18 mouse cellular contexts compared by ENCODE assay signal in genomic region chr11:102401898-102402500, GRCm38 (mm10). TPM values are rescaled to one million over a fixed set of nuclear protein-coding genes. Genes with fewer than 3 reads are reported as not detected.
DNase-seq lines count a peak whose midpoint lies in the region; ATAC-seq and TF ChIP-seq lines count a peak whose summit lies in the region.
"Had no signal": no experiment of that assay in that cellular context is flagged by ENCODE, and none has a peak within 500 bp of the region (broad histone marks: within the 10 kb centered on the region; RNA-seq: fewer than 3 reads in every experiment).

No protein-coding gene starts in this region.

- dilution Hi-C loops in CH12.LX (cut with MboI; ENCODE audit: extremely low pct_ligation_motif_present, extremely low pct_unique_long_range_greater_than_20kb, low sequenced_read_pairs), result loop anchor here (25.0 kb wide), 1 partner anchor 90 kb away; the partner anchor contains the start of gene Ubtf

- TF ChIP-seq POLR2A in liver, adult 2 months (IDR thresholded peaks at IDR 0.05; ENCODE audit: extremely low read depth, insufficient read depth, low read length), result 0 out of 2 replicates have a peak, but pooled peaks have one; percentile 7
- TF ChIP-seq POLR2A in CH12.LX (IDR thresholded peaks at IDR 0.05; ENCODE audit: low read depth, low read length), result peak; percentile 26; the same call in 1 of the 2 replicates
- TF ChIP-seq POLR2A in cortical plate, adult 2 months (IDR thresholded peaks at IDR 0.05; ENCODE audit: extremely low read depth, insufficient read depth, low read length), result 0 out of 2 replicates have a peak, but pooled peaks have one; percentile 26

- H3K4me1 ChIP-seq in liver, adult 2 months (ENCODE audit: control insufficient read depth, insufficient read depth, low read length), result peaks cover 16% of the 10 kb centered on the region; the same call in 1 of the 2 replicates
- peaks cover 26% of the 10 kb centered on the region for H3K4me1 ChIP-seq in liver, postnatal 0 days (ENCODE audit: insufficient read depth)
- H3K4me1 ChIP-seq in CH12.LX (ENCODE audit: control insufficient read depth in 1 of 2, insufficient read depth in 2 of 2), result peaks cover 8 to 29% of the 10 kb centered on the region in 2 experiments
- peaks cover 8% of the 10 kb centered on the region for H3K4me1 ChIP-seq in cortical plate, adult 2 months (ENCODE audit: control insufficient read depth, insufficient read depth, low read length)
- H3K4me1 ChIP-seq in forebrain, embryonic 14.5 days (ENCODE audit: control insufficient read depth, insufficient read depth, low read length), result peaks cover 23% of the 10 kb centered on the region

- no peak for TF ChIP-seq RAD21 in CH12.LX (IDR thresholded peaks at IDR 0.05; ENCODE audit: low read depth, low read length)

- H3K4me3 ChIP-seq in liver, adult 2 months (ENCODE audit: insufficient read depth, low read depth, low read length), result no peak overlapping the region
- no peak overlapping the region for H3K4me3 ChIP-seq in liver, postnatal 0 days (ENCODE audit: low read depth, low read length)
- no peak overlapping the region for H3K4me3 ChIP-seq in CH12.LX (replicated peaks in 1 of 3; ENCODE audit: low read depth in 2 of 3, low read length in 2 of 3, poor library complexity in 1 of 3)
- no peak overlapping the region for H3K4me3 ChIP-seq in cortical plate, adult 2 months (ENCODE audit: insufficient read depth, low read length)
- no peak overlapping the region for H3K4me3 ChIP-seq in forebrain, embryonic 14.5 days (ENCODE audit: low read depth, low read length)
- H3K4me3 ChIP-seq: limb, embryonic 10.5 days; midbrain, embryonic 15.5 days; stomach, embryonic 15.5 days had no signal

- TF ChIP-seq CTCF in liver, adult 2 months (IDR thresholded peaks at IDR 0.05; ENCODE audit: low read depth, low read length), result no peak
- TF ChIP-seq CTCF in liver, postnatal 0 days (IDR thresholded peaks at IDR 0.05; ENCODE audit: low read depth), result no peak
- no peak for TF ChIP-seq CTCF in CH12.LX (conservative IDR thresholded peaks at IDR 0.05 in 1 of 2, IDR thresholded peaks at IDR 0.05 in 1 of 2; ENCODE audit: low read depth in 2 of 2, low read length in 2 of 2)
- TF ChIP-seq CTCF in cortical plate, adult 2 months (IDR thresholded peaks at IDR 0.05; ENCODE audit: extremely low read depth, insufficient read depth, low read length), result no peak

- ATAC-seq in liver, postnatal 0 days, result no peak
- no peak for ATAC-seq in forebrain, embryonic 14.5 days
- ATAC-seq: activated CD4-positive, CD25-positive, alpha-beta regulatory T cell, adult 4 months; forebrain, postnatal 0 days; intestine, postnatal 0 days; midbrain, embryonic 15.5 days had no signal

- peak; percentile 35 for DNase-seq in cerebellum, adult 8-10 months
- DNase-seq in cerebellum, postnatal 4 days (ENCODE audit: low spot score in 2 of 2), result no peak
- no peak for DNase-seq in liver, adult 2 months (ENCODE audit: extremely low read depth, low read depth, low spot score)
- DNase-seq in liver, postnatal 0 days, result no peak
- no peak for DNase-seq in CH12.LX (ENCODE audit: extremely low read depth)
- no peak for DNase-seq in forebrain, embryonic 14.5 days (ENCODE audit: low spot score)
- DNase-seq: forebrain, postnatal 0 days; gastrocnemius, postnatal 14 days; heart, postnatal 36 days had no signal

- H3K9ac ChIP-seq in liver, adult 2 months (ENCODE audit: low read depth, low read length), result no peak overlapping the region
- no peak overlapping the region for H3K9ac ChIP-seq in liver, postnatal 0 days (replicated peaks)
- no peak overlapping the region for H3K9ac ChIP-seq in CH12.LX (ENCODE audit: insufficient read depth, low read depth)
- H3K9ac ChIP-seq in forebrain, embryonic 14.5 days (ENCODE audit: low read length), result no peak overlapping the region
- H3K9ac ChIP-seq: forebrain, postnatal 0 days; liver, embryonic 14.5 days; midbrain, embryonic 15.5 days; stomach, embryonic 15.5 days had no signal

- H3K9me3 ChIP-seq in liver, postnatal 0 days (ENCODE audit: low read length), result no peaks in the 10 kb centered on the region
- no peaks in the 10 kb centered on the region for H3K9me3 ChIP-seq in CH12.LX (replicated peaks; ENCODE audit: low read length)
- no peaks in the 10 kb centered on the region for H3K9me3 ChIP-seq in forebrain, embryonic 14.5 days (replicated peaks; ENCODE audit: control insufficient read depth, low read length)
- H3K9me3 ChIP-seq: limb, embryonic 10.5 days; midbrain, embryonic 15.5 days; stomach, embryonic 15.5 days had no signal

- WGBS in liver, adult 2 months, result 70% methylated on average over 12 of the region's 12 CpGs
- 68% methylated on average over 12 of the region's 12 CpGs for WGBS in liver, postnatal 0 days (ENCODE audit: insufficient replicate concordance)
- WGBS in forebrain, embryonic 14.5 days, result 59% methylated on average over 12 of the region's 12 CpGs

- in situ Hi-C loops in CH12.LX (cut with MboI; ENCODE audit: low pct_ligation_motif_present, low pct_unique_long_range_greater_than_20kb, low sequenced_read_pairs), result no loop called here

- no peak overlapping the region for H3K27ac ChIP-seq in liver, adult 2 months (replicated peaks; ENCODE audit: insufficient read depth, low read depth, low read length)
- no peak overlapping the region for H3K27ac ChIP-seq in liver, postnatal 0 days (ENCODE audit: low read depth)
- H3K27ac ChIP-seq in CH12.LX (ENCODE audit: insufficient read depth, low read depth), result no peak overlapping the region
- no peak overlapping the region for H3K27ac ChIP-seq in cortical plate, adult 2 months (ENCODE audit: insufficient read depth, low read length)
- no peak overlapping the region for H3K27ac ChIP-seq in forebrain, embryonic 14.5 days (ENCODE audit: low read depth, low read length)
- H3K27ac ChIP-seq: limb, embryonic 10.5 days; liver, embryonic 14.5 days; midbrain, embryonic 15.5 days; stomach, embryonic 15.5 days had no signal

- H3K4me2 ChIP-seq in liver, postnatal 0 days (ENCODE audit: low read depth, low read length), result no peak overlapping the region
- no peak overlapping the region for H3K4me2 ChIP-seq in CH12.LX (ENCODE audit: insufficient read depth, low read depth, poor library complexity, severe bottlenecking)
- no peak overlapping the region for H3K4me2 ChIP-seq in forebrain, embryonic 14.5 days (ENCODE audit: low read length)
- H3K4me2 ChIP-seq: heart, embryonic 11.5 days; midbrain, embryonic 15.5 days; stomach, embryonic 15.5 days had no signal

- peaks cover 7% of the 10 kb centered on the region; the same call in 1 of the 2 replicates for H3K79me2 ChIP-seq in liver, adult 2 months (ENCODE audit: control insufficient read depth, insufficient read depth, low read length)
- H3K79me2 ChIP-seq in CH12.LX (replicated peaks; ENCODE audit: control insufficient read depth, extremely low read depth, insufficient read depth, poor library complexity, severe bottlenecking), result peaks cover 12% of the 10 kb centered on the region

- TF ChIP-seq EP300 in liver, postnatal 0 days (IDR thresholded peaks at IDR 0.05; ENCODE audit: low read depth), result no peak
- TF ChIP-seq EP300 in CH12.LX (IDR thresholded peaks at IDR 0.05; ENCODE audit: low read length), result no peak

- no peaks in the 10 kb centered on the region for H3K27me3 ChIP-seq in liver, adult 2 months (ENCODE audit: control insufficient read depth, insufficient read depth, low read length)
- peaks cover 37% of the 10 kb centered on the region for H3K27me3 ChIP-seq in liver, postnatal 0 days (ENCODE audit: insufficient read depth, low read length)
- peaks cover under 1% of the 10 kb centered on the region for H3K27me3 ChIP-seq in CH12.LX (replicated peaks)
- H3K27me3 ChIP-seq in forebrain, embryonic 14.5 days (replicated peaks; ENCODE audit: control insufficient read depth, insufficient read depth, low read length), result 0 out of 2 replicates have a peak, but pooled peaks cover 3% of the 10 kb centered on the region
- H3K27me3 ChIP-seq: midbrain, embryonic 15.5 days had no signal

- H3K36me3 ChIP-seq in liver, adult 2 months (ENCODE audit: control insufficient read depth, insufficient read depth, low read length), result peaks cover 15% of the 10 kb centered on the region
- peaks cover 36% of the 10 kb centered on the region for H3K36me3 ChIP-seq in liver, postnatal 0 days (replicated peaks; ENCODE audit: insufficient read depth, low read length)
- peaks cover 46 to 64% of the 10 kb centered on the region in 2 experiments for H3K36me3 ChIP-seq in CH12.LX (replicated peaks in 1 of 2; ENCODE audit: control insufficient read depth in 1 of 2, insufficient read depth in 1 of 2, low read length in 1 of 2)
- peaks cover 71% of the 10 kb centered on the region for H3K36me3 ChIP-seq in forebrain, embryonic 14.5 days (ENCODE audit: control insufficient read depth, insufficient read depth, low read length)

RNA-seq across cellular contexts. Expression of gene Slc25a39, which starts 5.7 kb away (rescaled TPM):
- 181 and 243 TPM in 2 replicates for total RNA-seq in liver, adult 2 months (2014; rRNA removed)
- 1,099 and 1,182 TPM in 2 replicates for polyA plus RNA-seq in liver, adult 2 months (2012; rRNA removed)
- 510 and 522 TPM in 2 replicates for polyA plus RNA-seq in liver, postnatal 0 days (2015; fragmentation: Nextera tagmentation; extraction: Ambion mirVana)
- total RNA-seq in CH12.LX (2012; rRNA removed), result 169 and 199 TPM in 2 replicates
- total RNA-seq in CH12.LX (2014; rRNA removed), result 108 and 112 TPM in 2 replicates
- 198 and 226 TPM in 2 replicates for polyA plus RNA-seq in CH12.LX (2012; ENCODE audit: insufficient read length, low read depth)
- 85.9 and 88.4 TPM in 2 replicates for polyA plus RNA-seq in cortical plate, adult 2 months (2012; rRNA removed)
- polyA plus RNA-seq in forebrain, embryonic 14.5 days (2014; fragmentation: Nextera tagmentation; extraction: Ambion mirVana), result 145 and 149 TPM in 2 replicates

RNA-seq across cellular contexts. Expression of gene Rundc3a, which starts 8.8 kb away (rescaled TPM):
- 1.0 and 2.5 TPM in 2 replicates for total RNA-seq in liver, adult 2 months (2014; rRNA removed)
- 1.2 and 2.1 TPM in 2 replicates for polyA plus RNA-seq in liver, adult 2 months (2012; rRNA removed)
- 1.8 and 2.4 TPM in 2 replicates for polyA plus RNA-seq in liver, postnatal 0 days (2015; fragmentation: Nextera tagmentation; extraction: Ambion mirVana)
- 9.0 and 16.3 TPM in 2 replicates for total RNA-seq in CH12.LX (2012; rRNA removed)
- 1.3 and 1.4 TPM in 2 replicates for total RNA-seq in CH12.LX (2014; rRNA removed)
- polyA plus RNA-seq in CH12.LX (2012; ENCODE audit: insufficient read length, low read depth), result 3.3 and 4.8 TPM in 2 replicates
- polyA plus RNA-seq in cortical plate, adult 2 months (2012; rRNA removed), result 511 and 558 TPM in 2 replicates
- polyA plus RNA-seq in forebrain, embryonic 14.5 days (2014; fragmentation: Nextera tagmentation; extraction: Ambion mirVana), result 115 and 125 TPM in 2 replicates

RNA-seq across cellular contexts. Expression of gene Grn, which starts 28.1 kb away (rescaled TPM):
- total RNA-seq in liver, adult 2 months (2014; rRNA removed), result 53.7 and 88.7 TPM in 2 replicates
- polyA plus RNA-seq in liver, adult 2 months (2012; rRNA removed), result 155 and 176 TPM in 2 replicates
- 156 and 161 TPM in 2 replicates for polyA plus RNA-seq in liver, postnatal 0 days (2015; fragmentation: Nextera tagmentation; extraction: Ambion mirVana)
- 106 and 165 TPM in 2 replicates for total RNA-seq in CH12.LX (2012; rRNA removed)
- total RNA-seq in CH12.LX (2014; rRNA removed), result 63.7 and 80.6 TPM in 2 replicates
- polyA plus RNA-seq in CH12.LX (2012; ENCODE audit: insufficient read length, low read depth), result 420 and 453 TPM in 2 replicates
- polyA plus RNA-seq in cortical plate, adult 2 months (2012; rRNA removed), result 64.6 and 67.2 TPM in 2 replicates
- polyA plus RNA-seq in forebrain, embryonic 14.5 days (2014; fragmentation: Nextera tagmentation; extraction: Ambion mirVana), result 28.6 and 38.8 TPM in 2 replicates

RNA-seq across cellular contexts. Expression of gene Slc4a1, which starts 36.0 kb away (rescaled TPM):
- total RNA-seq in liver, adult 2 months (2014; rRNA removed), result 0.07 and 0.65 TPM in 2 replicates
- polyA plus RNA-seq in liver, adult 2 months (2012; rRNA removed), result 0.07 and 0.10 TPM in 2 replicates
- 311 and 329 TPM in 2 replicates for polyA plus RNA-seq in liver, postnatal 0 days (2015; fragmentation: Nextera tagmentation; extraction: Ambion mirVana)
- total RNA-seq in CH12.LX (2012; rRNA removed), result 0.08 TPM in 1 of 2 replicates, not detected in the other
- total RNA-seq in CH12.LX (2014; rRNA removed), result 0.04 TPM in 1 of 2 replicates, not detected in the other
- polyA plus RNA-seq in CH12.LX (2012; ENCODE audit: insufficient read length, low read depth), result not detected in 2 replicates
- 0.02 and 0.04 TPM in 2 replicates for polyA plus RNA-seq in cortical plate, adult 2 months (2012; rRNA removed)
- 1.8 and 2.1 TPM in 2 replicates for polyA plus RNA-seq in forebrain, embryonic 14.5 days (2014; fragmentation: Nextera tagmentation; extraction: Ambion mirVana)
- polyA plus RNA-seq: urinary bladder, adult 2 months had no signal

RNA-seq across cellular contexts. Expression of gene Fam171a2, which starts 45.5 kb away (rescaled TPM):
- total RNA-seq in liver, adult 2 months (2014; rRNA removed), result 0.81 and 1.0 TPM in 2 replicates
- 1.4 and 1.8 TPM in 2 replicates for polyA plus RNA-seq in liver, adult 2 months (2012; rRNA removed)
- 0.23 and 0.72 TPM in 2 replicates for polyA plus RNA-seq in liver, postnatal 0 days (2015; fragmentation: Nextera tagmentation; extraction: Ambion mirVana)
- total RNA-seq in CH12.LX (2012; rRNA removed) (not detected in 2 replicates), CH12.LX (2014; rRNA removed) (not detected in 2 replicates)
- polyA plus RNA-seq in CH12.LX (2012; ENCODE audit: insufficient read length, low read depth), result not detected in 2 replicates
- 77.9 and 78.3 TPM in 2 replicates for polyA plus RNA-seq in cortical plate, adult 2 months (2012; rRNA removed)
- polyA plus RNA-seq in forebrain, embryonic 14.5 days (2014; fragmentation: Nextera tagmentation; extraction: Ambion mirVana), result 26.0 and 27.8 TPM in 2 replicates
- polyA plus RNA-seq: activated CD4-positive, CD25-positive, alpha-beta regulatory T cell, adult 4 months had no signal

Comparison
In these comparisons a context has a peak if more than half of its experiments do, and no peak if none do; other contexts are left out.
1. RNA of gene Rundc3a, which starts 8.8 kb away (polyA plus RNA-seq): 511 to 558 TPM in cortical plate, adult 2 months and 115 to 125 TPM in forebrain, embryonic 14.5 days; 3.3 to 4.8 TPM in CH12.LX, 1.2 to 2.1 TPM in liver, adult 2 months and 1.8 to 2.4 TPM in liver, postnatal 0 days; every median in the first group is over 10 times any median in the second.
2. Peak in every context shown above with its lines, with median percentiles within 50 percentile points of each other: POLR2A ChIP-seq.